Mouse (Mus musculus): ENCODE data around the gene Eif2s1.
"Not testable (repeated sequence)": the region's sequence is repeated elsewhere in the genome, so short reads cannot be mapped to it uniquely, and the experiment has no call there.

Gene Eif2s1

DNA sequence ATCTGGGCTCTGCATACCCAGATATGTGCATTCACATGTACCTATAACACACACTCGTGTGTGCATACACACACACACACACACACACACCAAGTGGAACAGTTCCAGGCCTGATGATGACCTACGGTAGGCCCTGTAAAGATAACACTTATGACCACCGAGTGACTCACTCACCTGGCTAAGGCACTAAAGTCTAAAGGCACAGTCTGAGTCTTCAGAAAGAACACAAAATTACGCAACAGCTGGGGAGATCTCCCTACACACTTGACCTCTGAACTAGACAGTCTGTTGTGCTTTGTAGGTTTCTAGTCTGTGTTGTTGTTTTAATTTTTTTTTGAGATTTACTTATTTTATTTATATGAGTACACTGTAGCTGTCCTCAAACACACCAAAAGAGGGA, 52.8 kb downstream of the Eif2s1 start:
- DNase-seq (ENCODE audit: low spot score in 2 of 2), result no peak

DNA sequence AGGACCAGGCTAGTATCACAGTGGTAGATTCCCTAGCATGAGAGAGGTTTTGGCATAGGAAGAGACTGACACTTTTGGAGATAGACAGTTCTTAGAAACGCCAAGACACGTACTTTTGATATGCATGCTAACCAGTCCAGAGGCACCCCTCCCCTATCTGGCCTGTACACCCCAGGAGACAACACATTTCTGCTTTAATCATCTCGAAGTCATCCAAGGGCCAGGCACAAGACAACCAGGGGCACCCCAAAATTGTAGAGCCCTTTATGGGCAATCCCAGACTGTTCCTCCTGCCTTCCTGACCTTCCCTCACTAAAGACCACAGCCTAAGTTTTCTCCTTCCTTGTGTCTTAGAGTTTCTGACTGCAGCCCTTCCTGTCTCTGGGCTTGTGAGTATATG, 53.9 kb downstream of the Eif2s1 start:
- DNase-seq (ENCODE audit: low spot score in 2 of 2), result no peak

DNA sequence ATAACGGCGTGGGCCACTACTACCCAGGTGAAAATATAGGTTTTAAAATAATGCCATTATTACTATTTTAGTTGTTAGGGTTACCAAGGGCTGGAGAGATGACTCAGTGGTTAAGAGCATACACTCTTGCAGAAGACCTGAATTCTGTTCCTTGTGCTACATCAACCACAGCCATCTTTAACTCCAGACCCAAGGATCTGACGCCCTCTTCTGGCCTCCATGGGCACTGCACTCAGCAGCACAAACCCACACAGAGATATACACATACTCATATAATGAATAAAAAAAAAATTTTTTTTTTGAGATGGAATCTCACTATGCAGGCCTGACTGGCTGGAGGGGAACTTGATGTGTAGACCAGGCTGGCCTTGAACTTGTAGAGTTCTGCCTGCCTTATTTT, 54.7 kb downstream of the Eif2s1 start:
- DNase-seq (ENCODE audit: low spot score in 2 of 2), result no peak

DNA sequence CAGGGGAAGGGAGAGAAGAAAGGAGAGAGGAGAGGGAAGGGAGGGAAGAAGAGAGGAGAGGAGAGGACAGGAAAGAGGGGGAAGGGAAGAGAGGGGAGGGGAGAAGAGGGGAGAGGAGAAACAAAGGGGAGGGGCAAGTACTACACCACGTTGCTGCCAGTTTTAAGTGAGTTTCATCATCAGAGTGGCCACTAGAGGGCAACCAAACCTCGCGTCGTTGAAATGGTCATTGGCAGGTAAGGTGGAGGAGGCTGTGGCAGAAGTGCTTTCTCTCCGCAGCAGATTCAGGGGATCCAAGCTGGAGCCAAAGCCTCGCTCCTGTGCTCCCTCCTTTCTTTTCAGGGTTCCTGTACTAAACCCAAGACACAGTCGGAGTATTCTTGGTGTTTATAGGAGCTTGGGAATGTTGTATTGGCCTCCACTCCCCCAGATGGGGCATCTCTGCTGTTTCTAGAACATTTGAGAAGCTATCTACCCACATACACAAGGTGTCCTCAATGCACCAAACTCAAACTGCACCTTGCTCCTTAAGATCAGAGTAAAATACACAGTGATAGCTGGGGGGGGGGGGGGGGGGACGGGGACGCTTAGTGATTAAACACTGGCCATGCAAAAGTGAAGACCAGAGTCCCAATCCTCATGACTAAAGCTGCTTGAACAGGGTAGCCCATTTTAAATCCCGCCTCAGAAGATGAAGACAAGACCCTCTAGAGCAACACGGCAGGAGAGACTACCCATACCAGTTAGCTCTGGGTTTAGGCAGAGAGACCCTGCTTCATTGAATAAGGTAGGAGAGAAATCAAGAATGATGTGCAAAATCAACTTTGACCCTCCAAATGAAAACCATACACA, 56.8 kb downstream of the Eif2s1 start:
- peak; percentile 81 to 92 for DNase-seq (ENCODE audit: low spot score in 2 of 2)

DNA sequence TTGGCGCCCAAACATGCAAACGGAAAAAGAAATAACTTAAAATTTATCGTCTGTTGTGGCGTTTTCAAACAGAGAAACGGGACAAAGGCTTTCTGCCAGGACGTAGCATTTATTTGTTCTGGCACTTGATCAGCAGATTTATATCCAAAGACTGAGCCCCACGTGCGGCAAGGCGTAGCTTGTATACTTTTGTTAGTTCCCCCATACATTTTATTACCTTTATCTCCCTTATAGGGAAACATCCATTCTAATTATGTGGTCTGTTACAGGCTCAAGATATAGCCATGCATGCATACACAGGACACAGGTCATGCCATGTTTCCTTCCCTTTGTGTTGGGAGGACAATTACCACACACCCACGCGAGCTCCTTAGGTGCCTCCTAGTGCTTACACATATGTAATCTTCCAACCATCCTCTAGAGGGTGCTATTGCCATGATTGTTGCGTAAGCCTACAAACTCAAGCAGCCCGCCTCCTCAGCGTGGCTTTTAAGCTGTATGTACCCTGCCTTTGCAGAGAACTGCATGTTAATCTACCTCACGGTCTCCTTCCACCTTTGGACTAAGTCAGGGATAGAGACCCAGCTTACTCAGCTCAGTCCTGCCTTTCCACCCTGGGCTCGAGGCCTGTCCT, 57.6 kb downstream of the Eif2s1 start:
- DNase-seq (ENCODE audit: low spot score in 2 of 2), result peak; percentile 57 to 82

DNA sequence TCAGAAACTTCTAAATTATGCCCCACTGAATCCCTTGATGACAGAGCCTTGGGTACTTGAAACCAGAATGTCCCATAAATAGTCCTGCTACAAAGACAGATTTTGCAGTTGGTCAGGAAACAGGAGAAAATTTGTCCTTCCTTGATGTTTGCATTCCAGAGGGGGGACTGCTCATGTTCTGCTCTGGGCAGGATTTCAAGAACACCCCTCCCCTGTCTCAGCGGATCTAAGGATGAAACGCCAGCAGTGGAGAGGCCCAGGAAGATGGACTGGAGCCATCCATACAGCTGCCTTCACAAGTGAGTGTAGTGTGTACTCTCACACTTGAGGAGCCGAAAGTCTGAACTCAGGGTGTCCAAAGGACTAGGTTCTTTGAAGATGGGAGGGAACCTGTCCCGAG, 59.8 kb downstream of the Eif2s1 start:
- DNase-seq (ENCODE audit: low spot score in 2 of 2), result no peak

DNA sequence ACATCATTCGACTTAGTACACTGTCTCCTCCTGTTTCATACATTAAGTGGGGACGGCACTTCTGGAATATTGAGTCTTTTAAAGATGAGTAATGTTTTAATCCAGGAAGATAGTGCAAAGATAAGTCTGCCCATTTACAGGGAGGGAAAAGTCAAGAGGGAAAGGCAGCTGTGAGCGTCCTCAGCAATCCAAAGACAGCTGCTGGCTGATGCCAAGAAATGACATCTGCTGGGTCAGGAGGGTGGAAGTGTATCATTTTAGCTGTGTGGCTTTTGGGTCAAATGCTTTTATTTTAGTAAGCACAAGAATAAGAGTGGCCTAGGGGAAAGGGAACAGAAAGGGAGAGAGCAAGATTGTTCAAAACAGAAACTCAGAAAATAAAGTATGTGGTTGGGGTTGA, 60.4 kb downstream of the Eif2s1 start:
- no peak for DNase-seq (ENCODE audit: low spot score in 2 of 2)

DNA sequence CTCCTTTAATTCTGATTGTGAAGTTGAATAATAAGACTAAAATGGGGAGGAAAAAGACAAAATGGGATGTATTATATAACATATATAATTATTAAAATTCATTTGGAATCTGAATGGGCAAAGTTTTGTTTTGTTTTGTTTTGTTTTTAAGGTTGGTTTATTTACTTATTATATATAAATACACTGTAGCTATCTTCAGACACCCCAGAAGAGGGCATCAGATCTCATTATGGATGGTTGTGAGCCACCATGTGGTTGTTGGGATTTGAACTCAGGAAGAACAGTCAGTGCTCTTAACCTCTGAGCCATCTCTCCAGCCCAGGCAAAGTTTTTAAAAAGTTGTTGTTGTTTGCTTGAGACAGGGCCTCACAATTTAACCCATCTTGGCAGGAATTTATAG, 61.4 kb downstream of the Eif2s1 start:
- not testable (repeated sequence) for DNase-seq (ENCODE audit: low spot score in 2 of 2)

DNA sequence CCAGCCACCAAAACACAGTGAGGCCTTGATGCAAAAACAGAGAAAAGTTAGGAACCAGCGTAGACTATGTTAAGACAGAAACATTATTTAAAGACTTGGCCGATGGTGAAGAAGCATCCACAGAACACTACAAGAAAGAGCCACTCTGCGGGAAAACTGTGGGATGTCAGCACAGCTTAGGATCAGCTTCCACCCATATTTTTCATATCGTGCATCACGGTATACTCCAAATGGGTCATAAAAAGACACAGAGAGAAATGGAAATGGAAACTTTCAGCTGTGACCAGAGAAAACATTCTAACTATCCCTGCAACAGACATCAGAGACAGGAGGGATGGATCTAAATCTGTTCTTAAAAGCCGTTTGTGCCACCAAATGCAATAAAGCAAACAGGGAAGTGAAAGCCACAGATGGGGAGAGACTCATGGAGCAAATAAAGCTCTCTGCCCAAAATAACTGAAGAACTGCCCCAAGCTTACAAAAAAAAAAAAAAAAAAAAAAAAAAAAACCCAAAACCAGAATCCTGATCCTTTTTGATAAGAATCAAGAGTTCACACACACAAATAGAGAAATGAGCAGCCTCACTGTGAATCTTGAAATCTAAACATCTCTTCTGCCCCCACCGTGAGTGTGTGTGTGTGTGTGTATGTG, 62.0 kb downstream of the Eif2s1 start:
- DNase-seq (ENCODE audit: low spot score in 2 of 2), result peak in 1 of 2 experiments; percentile 38

DNA sequence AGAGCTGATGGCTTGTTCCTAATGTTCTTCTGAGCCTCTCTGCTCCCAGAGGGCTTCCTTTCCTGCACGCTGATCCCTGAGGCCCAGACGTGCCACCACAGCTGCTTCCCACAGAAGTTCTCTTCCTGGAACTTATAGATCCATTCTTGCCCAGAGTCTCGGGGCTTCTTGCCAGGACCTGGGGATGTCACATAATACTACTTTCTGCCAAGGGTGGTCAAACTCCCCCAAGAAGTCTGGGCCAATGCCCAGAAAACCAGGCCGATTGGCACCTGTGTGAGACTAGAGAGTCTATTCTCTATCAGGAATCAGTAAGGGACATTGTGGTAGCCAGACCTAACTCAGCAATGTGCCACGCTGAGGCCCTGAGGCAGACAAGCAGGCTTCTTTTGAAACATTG, 65.7 kb downstream of the Eif2s1 start:
- DNase-seq (ENCODE audit: low spot score in 2 of 2), result no peak

DNA sequence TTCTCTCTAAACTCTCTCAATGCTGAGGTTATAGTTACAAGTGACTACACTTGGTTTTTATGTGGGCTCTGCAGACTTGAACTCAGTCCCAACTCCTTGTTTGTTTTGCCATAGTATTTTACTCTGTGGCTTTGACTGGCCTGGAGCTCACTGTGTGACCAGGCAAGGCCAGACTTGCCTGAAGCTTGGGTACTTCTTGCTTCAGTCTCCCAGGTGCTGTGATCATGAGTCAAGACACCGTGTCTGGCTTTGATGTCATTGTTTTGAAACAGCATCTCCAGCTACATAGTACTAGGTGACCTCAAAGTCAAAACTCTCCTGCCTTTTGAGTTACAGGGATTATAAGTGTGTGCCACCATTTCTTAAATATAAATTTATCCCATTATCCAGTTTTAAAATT, 68.3 kb downstream of the Eif2s1 start:
- no peak for DNase-seq (ENCODE audit: low spot score in 2 of 2)

DNA sequence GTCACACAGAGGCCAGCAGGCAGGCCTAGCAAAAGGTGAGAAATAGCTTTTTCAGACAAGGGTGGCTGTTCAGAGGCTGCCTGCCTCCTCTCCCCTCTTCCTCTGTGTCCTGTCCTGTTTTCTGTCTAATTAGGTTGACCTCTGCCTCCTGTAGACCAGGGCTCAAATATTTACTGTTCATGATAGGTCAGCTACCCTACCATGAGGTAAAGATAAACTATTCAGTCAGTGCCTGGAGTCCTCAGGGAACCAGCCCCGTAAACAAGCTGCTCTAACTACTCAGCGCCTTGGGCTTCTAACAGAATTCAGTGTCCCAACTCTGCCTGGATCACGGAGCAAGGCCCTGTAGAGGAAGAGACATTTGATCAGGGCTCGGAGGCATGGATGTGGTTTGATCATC, 74.9 kb downstream of the Eif2s1 start:
- DNase-seq (ENCODE audit: low spot score in 2 of 2), result no peak

Data from frontal cortex, postnatal 36 days (tissue).